Mouse (Mus musculus): ENCODE results near the gene Hfe2.

Gene Hfe2

GRCm38 (mm10) chr3:96551203-96551602, 26.2 kb downstream of the Hfe2 start:
- in situ Hi-C loops (cut with MboI; ENCODE audit: low pct_unique_long_range_greater_than_20kb in 1 of 2, low sequenced_read_pairs in 2 of 2, unreplicated experiment in 1 of 2) = loop anchor here in 1 of 2 experiments (25.0 kb wide), 1 partner anchor 611 kb away; the partner anchor contains the start of gene Acp6

- in situ Hi-C loops (cut with MboI; ENCODE audit: low pct_unique_long_range_greater_than_20kb in 1 of 2, low sequenced_read_pairs in 2 of 2, unreplicated experiment in 1 of 2) = loop anchor here in 1 of 2 experiments (25.0 kb wide), 1 partner anchor 610 kb away; the partner anchor contains the start of gene Acp6
Observed at GRCm38 (mm10) chr3:96551890-96552289, 26.9 kb downstream of the Hfe2 start.

GRCm38 (mm10) chr3:96553601-96554000, 28.6 kb downstream of the Hfe2 start:
- in situ Hi-C loops (cut with MboI; ENCODE audit: low pct_unique_long_range_greater_than_20kb in 1 of 2, low sequenced_read_pairs in 2 of 2, unreplicated experiment in 1 of 2) = loop anchor here in 1 of 2 experiments (25.0 kb wide), 1 partner anchor 609 kb away; the partner anchor contains the start of gene Acp6

GRCm38 (mm10) chr3:96554251-96554650, 29.3 kb downstream of the Hfe2 start:
- in situ Hi-C loops (cut with MboI; ENCODE audit: low pct_unique_long_range_greater_than_20kb in 1 of 2, low sequenced_read_pairs in 2 of 2, unreplicated experiment in 1 of 2) = loop anchor here in 1 of 2 experiments (25.0 kb wide), 1 partner anchor 608 kb away; the partner anchor contains the start of gene Acp6

- in situ Hi-C loops (cut with MboI; ENCODE audit: low pct_unique_long_range_greater_than_20kb in 1 of 2, low sequenced_read_pairs in 2 of 2, unreplicated experiment in 1 of 2) = loop anchor here in 1 of 2 experiments (25.0 kb wide), 1 partner anchor 607 kb away; the partner anchor contains the start of gene Acp6
Observed at GRCm38 (mm10) chr3:96555041-96555596, 30.1 kb downstream of the Hfe2 start.

GRCm38 (mm10) chr3:96555999-96556614, 31.1 kb downstream of the Hfe2 start:
- in situ Hi-C loops (cut with MboI; ENCODE audit: low pct_unique_long_range_greater_than_20kb in 1 of 2, low sequenced_read_pairs in 2 of 2, unreplicated experiment in 1 of 2) = loop anchor here in 1 of 2 experiments (25.0 kb wide), 1 partner anchor 606 kb away; the partner anchor contains the start of gene Acp6

- in situ Hi-C loops (cut with MboI; ENCODE audit: low pct_unique_long_range_greater_than_20kb in 1 of 2, low sequenced_read_pairs in 2 of 2, unreplicated experiment in 1 of 2) = loop anchor here in 1 of 2 experiments (25.0 kb wide), 1 partner anchor 605 kb away; the partner anchor contains the start of gene Acp6
Observed at GRCm38 (mm10) chr3:96556651-96557635, 32.0 kb downstream of the Hfe2 start.

- in situ Hi-C loops (cut with MboI; ENCODE audit: low pct_unique_long_range_greater_than_20kb in 1 of 2, low sequenced_read_pairs in 2 of 2, unreplicated experiment in 1 of 2) = loop anchor here in 1 of 2 experiments (25.0 kb wide), 1 partner anchor 605 kb away; the partner anchor contains the start of gene Acp6
Observed at GRCm38 (mm10) chr3:96557694-96558093, 32.7 kb downstream of the Hfe2 start, which contains the start of gene Txnip. TSS of gene Txnip (plus strand) at chr3:96557957.

- in situ Hi-C loops (cut with MboI; ENCODE audit: low pct_unique_long_range_greater_than_20kb in 1 of 2, low sequenced_read_pairs in 2 of 2, unreplicated experiment in 1 of 2) = loop anchor here in 1 of 2 experiments (25.0 kb wide), 1 partner anchor 604 kb away; the partner anchor contains the start of gene Acp6
Observed at GRCm38 (mm10) chr3:96558159-96558558, 33.2 kb downstream of the Hfe2 start.

- in situ Hi-C loops (cut with MboI; ENCODE audit: low pct_unique_long_range_greater_than_20kb in 1 of 2, low sequenced_read_pairs in 2 of 2, unreplicated experiment in 1 of 2) = loop anchor here in 1 of 2 experiments (25.0 kb wide), 1 partner anchor 604 kb away; the partner anchor contains the start of gene Acp6
Observed at GRCm38 (mm10) chr3:96558668-96559196, 33.8 kb downstream of the Hfe2 start.

- in situ Hi-C loops (cut with MboI; ENCODE audit: low pct_unique_long_range_greater_than_20kb in 1 of 2, low sequenced_read_pairs in 2 of 2, unreplicated experiment in 1 of 2) = loop anchor here in 1 of 2 experiments (25.0 kb wide), 1 partner anchor 603 kb away; the partner anchor contains the start of gene Acp6
Observed at GRCm38 (mm10) chr3:96559398-96559910, 34.5 kb downstream of the Hfe2 start.

GRCm38 (mm10) chr3:96559911-96560850, 35.2 kb downstream of the Hfe2 start:
- in situ Hi-C loops (cut with MboI; ENCODE audit: low pct_unique_long_range_greater_than_20kb in 1 of 2, low sequenced_read_pairs in 2 of 2, unreplicated experiment in 1 of 2) = loop anchor here in 1 of 2 experiments (25.0 kb wide), 1 partner anchor 602 kb away; the partner anchor contains the start of gene Acp6

- in situ Hi-C loops (cut with MboI; ENCODE audit: low pct_unique_long_range_greater_than_20kb in 1 of 2, low sequenced_read_pairs in 2 of 2, unreplicated experiment in 1 of 2) = loop anchor here in 1 of 2 experiments (25.0 kb wide), 1 partner anchor 601 kb away; the partner anchor contains the start of gene Acp6
Observed at GRCm38 (mm10) chr3:96560881-96561668, 36.1 kb downstream of the Hfe2 start.

- in situ Hi-C loops (cut with MboI; ENCODE audit: low pct_unique_long_range_greater_than_20kb in 1 of 2, low sequenced_read_pairs in 2 of 2, unreplicated experiment in 1 of 2) = loop anchor here in 1 of 2 experiments (25.0 kb wide), 1 partner anchor 600 kb away; the partner anchor contains the start of gene Acp6
Observed at GRCm38 (mm10) chr3:96561946-96562681, 37.1 kb downstream of the Hfe2 start.

GRCm38 (mm10) chr3:96563267-96563666, 38.3 kb downstream of the Hfe2 start:
- in situ Hi-C loops (cut with MboI; ENCODE audit: low pct_unique_long_range_greater_than_20kb in 1 of 2, low sequenced_read_pairs in 2 of 2, unreplicated experiment in 1 of 2) = loop anchor here in 1 of 2 experiments (25.0 kb wide), 1 partner anchor 599 kb away; the partner anchor contains the start of gene Acp6
